Mouse (Mus musculus): ENCODE results near the gene Tas2r119.

- no peak for TF ChIP-seq CTCF (IDR thresholded peaks at IDR 0.05; ENCODE audit: extremely low read depth, insufficient read length, insufficient replicate concordance, low read depth, low read length)
- no peak for TF ChIP-seq POLR2A (IDR thresholded peaks at IDR 0.05; ENCODE audit: low read depth, low read length)
These were observed 21.5 kb downstream of the Tas2r119 start for GRCm38 (mm10) chr15:32198561-32198960.
